Mouse (Mus musculus): Measurements from ENCODE around the gene Pfkp.

Pfkp gene

DNA sequence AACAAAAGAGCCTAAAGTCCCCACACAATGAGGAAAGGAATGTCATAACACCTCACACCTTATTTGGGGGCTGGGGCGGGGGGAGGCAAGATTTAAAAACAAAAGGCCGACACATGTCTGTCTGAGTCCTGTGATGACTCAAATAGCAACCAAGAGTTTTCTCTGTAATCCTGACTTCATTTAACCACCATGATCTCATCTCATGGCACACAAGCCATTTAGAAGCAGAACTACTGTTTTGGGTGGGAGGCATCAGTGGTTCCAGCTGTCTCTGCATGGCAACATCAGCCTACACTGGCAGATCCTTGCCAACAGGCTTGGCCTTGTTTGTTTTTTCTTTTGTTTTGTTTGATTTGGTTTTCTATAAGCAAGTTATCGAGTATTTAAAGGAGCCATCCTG, 29.9 kb downstream of the Pfkp start:
- in situ Hi-C loops (cut with MboI; ENCODE audit: low sequenced_read_pairs), result no loop called here

DNA sequence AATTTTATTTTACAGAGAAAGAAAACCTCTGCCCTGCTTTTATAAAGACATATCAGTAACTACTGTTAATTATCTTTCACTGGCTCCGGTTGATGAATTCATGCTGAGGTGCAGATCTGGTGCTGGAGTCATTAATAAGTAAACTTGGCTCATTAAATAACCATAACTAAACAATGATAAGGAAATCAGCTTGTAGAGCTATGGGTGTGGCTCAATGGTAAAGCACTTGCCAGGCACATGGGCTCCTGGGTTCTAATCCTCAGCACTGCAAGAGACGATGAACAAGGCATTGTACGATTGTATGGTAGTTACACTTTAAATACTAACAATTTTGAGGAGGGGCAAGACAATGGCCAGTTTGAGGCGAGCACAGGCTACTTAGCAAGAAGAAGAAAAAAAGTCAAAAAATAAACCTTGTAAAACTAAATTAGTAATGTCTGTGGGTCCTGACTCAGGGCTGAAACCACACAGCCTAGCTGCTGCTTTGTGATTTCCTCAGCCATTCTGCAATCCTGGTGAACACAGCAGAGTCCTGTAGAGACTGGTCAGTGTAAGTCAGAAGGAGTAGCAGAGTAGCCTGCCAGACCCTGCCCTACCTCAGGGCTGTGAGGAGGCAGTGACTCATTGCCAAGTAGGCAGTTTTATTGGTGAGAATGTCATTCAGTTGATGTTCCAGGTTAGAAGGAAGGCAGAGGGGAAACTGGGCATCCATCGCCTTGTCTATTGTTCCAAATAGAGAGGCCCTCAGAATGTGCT, 34.7 kb downstream of the Pfkp start:
- in situ Hi-C loops (cut with MboI; ENCODE audit: low sequenced_read_pairs), result no loop called here

DNA sequence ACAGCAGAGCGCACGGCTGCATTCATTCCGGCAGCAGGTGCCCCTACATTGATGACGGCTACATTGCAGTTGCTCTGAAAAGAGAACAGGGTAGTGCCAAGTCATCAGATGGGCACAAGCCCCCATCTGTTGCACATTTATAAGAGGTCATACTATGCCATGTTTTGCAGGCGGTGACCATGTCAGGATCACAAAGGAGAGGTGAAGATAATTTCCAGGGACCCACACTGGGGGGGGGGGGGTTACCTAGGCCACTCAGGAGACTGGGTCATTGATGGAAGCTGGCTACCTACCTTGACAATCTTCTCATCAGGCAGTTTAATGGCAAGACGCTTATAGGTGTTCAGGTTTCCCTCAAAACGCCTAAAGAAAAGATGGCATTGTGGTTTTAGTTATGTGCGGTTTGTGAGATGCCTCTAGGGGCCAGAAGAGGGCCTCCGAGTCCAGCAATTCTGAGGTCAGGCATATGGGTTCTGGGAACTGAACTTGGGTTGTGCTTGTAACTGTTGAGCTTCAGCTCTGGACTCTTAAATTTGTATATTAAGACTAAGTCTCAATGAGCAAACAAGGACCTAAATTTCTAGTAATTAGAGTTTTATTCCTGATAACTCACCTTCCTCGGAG, 45.7 kb downstream of the Pfkp start:
- in situ Hi-C loops (cut with MboI; ENCODE audit: low sequenced_read_pairs), result no loop called here

DNA sequence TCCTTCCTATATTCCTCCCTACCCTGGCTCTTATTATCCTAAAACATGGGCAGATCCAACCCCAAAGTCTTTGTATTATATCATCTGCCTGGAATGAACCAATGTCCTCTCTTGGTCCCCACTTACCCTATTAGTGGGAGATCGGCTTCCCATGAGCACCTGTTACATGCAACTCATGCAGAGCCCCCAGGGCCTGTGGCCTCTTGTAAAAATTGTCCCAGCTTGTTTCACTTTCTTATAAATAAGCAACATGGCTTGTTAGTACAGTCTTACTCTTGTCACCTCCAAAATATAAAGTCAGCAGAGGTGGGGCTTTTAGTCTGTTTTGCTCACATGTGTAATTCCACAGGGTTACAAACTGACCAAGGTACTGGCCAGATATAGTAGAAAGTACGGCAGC, 46.9 kb downstream of the Pfkp start:
- in situ Hi-C loops (cut with MboI; ENCODE audit: low sequenced_read_pairs), result no loop called here

DNA sequence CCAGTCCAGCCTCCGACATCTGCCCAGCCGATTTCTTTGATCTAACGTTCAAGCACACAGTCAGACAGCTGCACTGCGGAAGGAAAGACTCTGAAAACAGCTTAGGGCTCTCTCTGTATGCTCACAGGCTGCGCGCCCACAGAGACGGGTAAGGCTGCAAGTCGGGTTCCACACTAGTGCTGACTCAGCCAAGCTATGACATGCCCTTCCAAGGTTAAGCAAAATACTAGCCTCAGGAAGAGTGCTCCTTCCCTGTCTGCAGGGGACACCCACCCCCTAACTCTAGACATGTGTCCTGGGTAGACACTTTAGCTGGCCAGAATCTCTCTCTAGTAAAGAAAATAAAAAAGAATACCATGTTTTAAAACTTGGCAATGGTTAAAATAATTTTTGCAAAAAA, 48.0 kb downstream of the Pfkp start:
- in situ Hi-C loops (cut with MboI; ENCODE audit: low sequenced_read_pairs), result no loop called here

DNA sequence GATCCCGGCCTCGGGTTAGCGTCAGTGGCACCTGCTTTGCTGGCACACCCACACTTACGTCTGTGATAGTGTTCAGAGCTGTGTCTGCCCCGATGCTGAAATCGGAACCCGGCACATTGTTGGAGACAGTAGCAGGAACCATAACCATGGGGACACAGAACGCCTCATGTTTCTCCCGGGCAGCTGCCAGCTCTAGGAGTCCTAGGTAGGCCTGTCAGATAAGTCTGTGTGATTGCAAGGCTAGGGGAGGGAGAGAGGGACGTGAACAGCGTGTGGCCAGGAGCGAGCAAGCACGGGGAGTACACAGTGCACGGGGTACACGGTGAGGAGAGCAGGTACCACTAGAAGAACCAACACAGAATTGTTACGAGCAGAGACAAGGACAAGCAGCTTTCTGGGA, 50.8 kb downstream of the Pfkp start:
- in situ Hi-C loops (cut with MboI; ENCODE audit: low sequenced_read_pairs), result no loop called here

DNA sequence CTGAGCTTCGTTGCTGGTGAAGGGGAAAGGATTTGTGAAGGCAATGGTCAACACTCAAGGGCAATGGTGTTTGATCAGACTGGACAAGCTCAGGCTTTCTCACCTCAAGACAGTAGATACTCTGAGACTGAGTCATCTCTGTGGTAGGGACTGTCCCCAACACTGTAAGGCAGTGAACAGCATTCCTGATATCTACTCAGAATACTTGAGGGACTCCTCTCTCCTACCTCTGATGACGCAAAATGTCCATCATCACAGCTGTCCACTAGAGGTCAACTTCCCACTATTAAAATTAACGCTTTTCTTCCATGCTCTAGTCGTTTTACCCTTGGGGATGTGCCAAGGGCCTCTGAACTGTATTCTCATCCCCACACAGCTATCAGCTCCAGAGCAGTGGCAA, 53.2 kb downstream of the Pfkp start:
- in situ Hi-C loops (cut with MboI; ENCODE audit: low sequenced_read_pairs), result no loop called here

DNA sequence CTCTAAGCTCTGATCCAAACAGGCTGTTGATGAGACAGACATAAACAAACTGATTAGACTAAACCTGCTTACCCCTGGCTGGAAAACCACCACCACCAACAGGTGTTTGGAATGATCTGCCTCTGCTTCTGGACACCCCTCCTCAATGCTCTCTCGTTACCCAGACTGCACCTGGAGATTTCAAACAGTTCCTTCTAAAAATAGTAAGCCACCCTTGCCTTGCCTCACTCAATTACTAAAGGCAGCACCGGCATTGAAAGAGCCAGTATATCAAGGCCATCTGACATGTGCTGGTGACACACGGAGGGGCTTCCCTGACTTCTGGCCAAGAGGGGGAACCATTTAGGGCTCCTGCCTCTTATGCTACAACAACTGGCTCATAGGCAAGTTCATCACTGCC, 57.7 kb downstream of the Pfkp start:
- in situ Hi-C loops (cut with MboI; ENCODE audit: low sequenced_read_pairs), result loop anchor here (5.0 kb wide), 1 partner anchor 41 kb away; no protein-coding TSS in a partner anchor

DNA sequence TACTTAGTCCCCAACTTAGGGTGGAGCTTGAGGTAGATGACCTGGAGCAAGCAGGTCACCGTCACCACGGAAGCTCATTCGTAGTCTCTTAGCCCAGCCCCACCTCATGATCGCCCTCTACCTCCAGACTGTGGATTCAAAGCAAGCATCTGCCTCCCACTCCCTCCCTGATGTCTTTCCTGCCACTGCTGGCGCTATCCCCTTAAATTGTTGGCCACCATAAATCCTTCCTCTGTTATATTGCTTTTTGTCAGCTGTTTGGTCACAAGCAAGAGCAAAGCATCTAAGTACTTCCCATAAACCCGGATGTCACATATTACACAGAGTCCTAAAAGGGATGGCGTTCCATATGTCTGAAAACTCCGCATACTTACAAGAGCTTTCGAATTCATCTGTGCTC, 62.6 kb downstream of the Pfkp start:
- in situ Hi-C loops (cut with MboI; ENCODE audit: low sequenced_read_pairs), result no loop called here

DNA sequence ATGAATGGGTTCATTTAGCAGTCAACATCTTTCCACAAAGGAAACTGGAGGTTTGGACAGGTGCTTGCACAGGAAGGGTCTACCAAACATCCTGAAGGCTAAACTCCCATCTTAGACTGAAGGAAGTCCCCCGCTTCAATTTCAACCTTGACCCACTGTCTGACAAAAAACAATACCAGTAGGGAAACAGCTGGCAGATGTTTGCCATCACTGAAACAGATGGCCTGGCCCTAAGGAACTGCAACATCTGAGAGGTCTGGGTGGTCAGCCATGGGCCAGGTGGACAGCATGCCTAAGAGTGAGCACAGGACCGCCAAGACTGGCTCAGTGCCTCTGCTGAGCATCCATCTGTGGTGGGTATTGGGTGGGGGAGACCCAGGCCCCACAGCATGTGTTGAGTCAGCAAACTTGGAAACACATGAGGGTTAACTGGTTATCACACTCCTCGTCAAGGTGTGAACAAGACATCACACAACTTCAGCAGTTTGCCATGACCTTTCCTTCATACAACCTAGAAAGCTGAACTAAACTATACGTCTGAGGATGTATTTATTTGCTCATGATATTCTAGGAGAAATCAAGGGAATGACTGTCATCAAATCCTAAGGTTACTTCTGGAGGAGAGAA, 65.0 kb downstream of the Pfkp start:
- in situ Hi-C loops (cut with MboI; ENCODE audit: low sequenced_read_pairs), result no loop called here

DNA sequence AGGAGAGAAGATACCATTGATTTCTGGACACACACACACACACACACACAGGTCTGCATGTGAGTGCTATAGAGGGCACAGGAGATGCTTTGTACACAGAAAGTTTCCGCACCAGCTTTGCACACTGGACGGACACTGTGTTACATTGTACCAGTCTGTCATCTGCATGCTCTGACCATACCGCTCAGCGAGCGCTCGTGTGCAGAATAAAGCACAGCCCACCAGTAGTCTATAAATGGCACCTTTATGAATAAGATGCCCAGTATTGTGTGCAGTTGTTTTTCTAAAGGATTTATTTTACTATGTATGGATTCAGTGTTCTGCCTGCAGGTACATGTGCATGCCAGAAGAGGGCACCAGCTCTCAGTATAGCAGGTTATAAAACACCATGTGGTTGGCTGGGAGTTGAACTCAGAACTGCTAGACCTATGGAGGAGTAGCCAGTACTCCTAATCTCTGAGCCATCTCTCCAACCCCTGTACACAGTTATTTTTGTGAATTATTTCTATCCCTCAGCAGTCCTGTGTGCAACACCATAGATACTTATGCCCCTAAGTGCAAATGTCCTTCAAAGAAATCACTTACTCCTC, 72.6 kb downstream of the Pfkp start:
- in situ Hi-C loops (cut with MboI; ENCODE audit: low sequenced_read_pairs), result no loop called here

DNA sequence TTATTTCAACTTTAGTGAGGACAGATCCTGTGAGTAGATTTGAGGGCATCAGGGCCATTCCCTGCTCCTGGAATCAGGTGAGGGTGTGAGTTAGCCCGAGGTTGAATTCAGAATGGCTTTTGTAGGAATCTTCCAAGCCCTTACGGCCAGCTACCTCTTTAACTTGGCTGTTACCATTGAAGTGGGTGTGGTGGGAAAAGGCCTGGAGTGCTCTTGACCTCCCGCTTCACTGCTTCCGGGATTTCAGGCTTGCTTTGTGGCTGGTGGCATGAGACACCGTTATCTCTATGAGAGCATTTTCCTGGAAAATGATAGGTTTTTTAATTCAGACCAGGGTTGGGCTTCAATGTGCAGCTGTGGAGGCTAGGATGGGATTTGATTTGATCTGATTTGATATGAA, 83.0 kb downstream of the Pfkp start:
- in situ Hi-C loops (cut with MboI; ENCODE audit: low sequenced_read_pairs), result no loop called here

DNA sequence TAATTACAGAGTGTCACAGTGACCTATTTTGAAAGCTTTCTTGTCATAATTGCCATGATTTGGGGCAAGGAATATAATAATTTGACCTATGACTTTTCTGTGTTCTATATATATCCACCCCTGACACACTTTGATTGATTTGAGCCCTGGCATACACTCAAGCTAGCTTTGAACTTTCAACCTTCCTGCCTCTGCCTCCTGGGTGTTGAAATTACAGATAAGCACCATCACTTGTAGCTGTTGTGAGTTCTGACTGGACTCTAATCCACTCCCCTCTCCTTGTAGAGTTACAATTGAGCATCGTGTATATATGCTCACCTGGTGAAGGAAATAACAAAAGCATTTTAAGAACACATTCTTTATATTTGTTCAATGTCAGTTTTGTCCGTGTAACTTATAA, 86.2 kb downstream of the Pfkp start:
- in situ Hi-C loops (cut with MboI; ENCODE audit: low sequenced_read_pairs), result no loop called here

DNA sequence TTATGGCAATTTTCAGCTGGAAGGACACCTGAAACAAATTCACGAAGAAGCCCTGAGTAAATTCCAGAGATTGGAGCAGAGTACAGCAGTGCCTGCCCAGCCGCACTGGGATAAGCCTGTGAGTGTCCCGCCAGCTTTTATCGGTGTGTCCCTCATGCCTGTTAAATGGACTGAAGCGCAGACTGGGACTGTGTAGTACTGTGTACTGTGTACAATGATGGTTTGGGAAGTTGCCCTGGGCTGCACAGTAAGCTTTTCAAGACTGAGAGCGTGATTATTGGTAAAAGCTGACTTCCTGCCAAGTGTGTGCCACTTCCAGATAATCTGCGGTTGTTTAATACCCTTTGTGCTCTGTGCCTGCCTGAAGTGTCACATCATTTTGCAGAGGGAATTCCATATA, 90.8 kb downstream of the Pfkp start:
- in situ Hi-C loops (cut with MboI; ENCODE audit: low sequenced_read_pairs), result no loop called here

DNA sequence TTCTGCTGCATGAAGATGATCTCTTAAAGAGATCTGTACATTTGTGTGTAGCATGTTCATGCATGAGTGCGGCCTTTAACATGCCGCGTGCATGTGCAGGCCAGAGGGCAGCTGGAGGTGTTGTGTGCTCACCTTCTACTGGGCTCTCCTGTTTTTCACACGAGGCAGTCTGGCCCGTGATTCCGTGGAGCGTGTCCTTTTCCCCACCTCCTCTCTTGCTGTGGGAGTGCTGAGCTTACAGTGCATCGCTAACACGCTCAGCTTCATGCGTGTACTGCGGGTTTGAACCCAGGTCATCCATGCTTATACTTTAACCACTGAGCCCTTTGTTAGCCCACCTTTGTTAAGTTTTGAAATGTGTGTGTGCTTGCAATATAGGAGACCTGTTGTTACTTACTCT, 92.9 kb downstream of the Pfkp start:
- in situ Hi-C loops (cut with MboI; ENCODE audit: low sequenced_read_pairs), result no loop called here

DNA sequence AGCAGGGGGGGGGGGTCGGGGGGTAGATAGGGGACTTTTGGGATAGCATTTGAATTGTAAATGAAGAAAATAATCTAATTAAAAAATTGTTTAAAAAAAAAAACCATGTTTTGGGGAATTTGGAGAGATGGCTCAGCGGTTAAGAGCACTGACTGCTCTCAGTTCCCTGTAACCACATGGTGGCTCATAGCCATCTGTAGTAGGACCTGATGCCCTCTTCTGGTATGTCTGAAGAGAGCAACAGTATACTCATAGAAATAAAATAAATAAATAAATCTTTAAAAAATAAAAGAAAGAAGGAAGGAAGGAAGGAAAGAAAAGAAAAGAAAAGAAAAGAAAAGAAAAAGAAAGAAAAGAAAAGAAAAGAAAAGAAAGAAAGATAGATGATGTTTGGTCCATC, 94.9 kb downstream of the Pfkp start:
- in situ Hi-C loops (cut with MboI; ENCODE audit: low sequenced_read_pairs), result no loop called here

DNA sequence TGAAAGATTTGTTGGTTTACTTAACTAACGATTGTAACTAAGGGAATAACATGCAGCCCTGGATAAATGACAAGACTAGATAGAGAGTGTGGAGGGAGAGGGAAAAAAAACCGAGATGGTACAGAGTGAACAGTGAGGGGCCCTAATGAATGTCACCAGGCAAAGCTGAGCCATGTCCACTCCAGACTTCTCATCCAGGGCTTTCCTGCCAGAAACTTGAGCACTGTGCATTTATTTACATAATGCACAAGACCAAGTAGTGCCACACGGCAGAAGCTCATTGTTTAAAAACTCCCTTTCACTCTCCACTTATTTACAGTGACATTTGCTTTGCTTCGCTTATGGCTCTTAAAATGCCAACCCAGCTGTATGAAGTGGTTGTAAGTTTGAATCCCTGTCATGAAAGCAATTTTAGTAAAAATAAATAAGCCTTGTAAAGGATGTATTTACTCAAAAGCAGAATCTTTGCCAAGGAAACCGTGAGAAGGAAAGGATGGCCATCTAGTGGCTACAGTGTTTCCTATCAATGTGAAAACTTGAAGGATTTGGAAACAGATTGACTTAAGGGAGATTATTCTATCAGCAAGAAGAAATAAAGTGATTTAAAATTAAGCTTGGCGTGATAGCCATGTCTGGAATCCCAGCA, 113.2 kb downstream of the Pfkp start:
- in situ Hi-C loops (cut with MboI; ENCODE audit: low sequenced_read_pairs), result no loop called here

DNA sequence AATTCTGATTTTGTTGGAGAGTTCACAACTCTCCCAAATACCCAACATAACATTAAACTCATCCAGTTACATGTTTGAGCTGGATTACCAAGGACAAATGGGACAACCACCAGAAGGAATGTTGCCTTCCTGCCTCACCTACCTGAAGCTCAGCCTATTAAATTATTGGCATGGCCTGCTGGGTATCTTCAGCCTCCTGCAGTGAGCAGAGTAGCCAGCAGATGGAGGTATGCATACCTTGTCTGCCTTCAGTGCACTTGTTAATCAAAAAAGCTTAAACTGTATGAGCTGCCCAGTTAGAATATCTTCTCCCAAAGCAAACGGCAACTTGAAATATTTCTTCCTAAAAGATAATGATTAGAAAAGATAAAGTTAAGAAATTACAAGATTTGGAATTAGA, 115.9 kb downstream of the Pfkp start:
- in situ Hi-C loops (cut with MboI; ENCODE audit: low sequenced_read_pairs), result no loop called here

Measured in CH12F3 (cell line).